Mouse (Mus musculus) liver, postnatal 0 days (tissue): ENCODE measurements around the gene Capn7.

Experiments
- CTCF ChIP-seq: sonication (generic); IDR thresholded peaks from 2 replicates; pipeline ENCODE4 v1.5.1; 2016; ENCODE audit warnings: antibody characterized with exemption, low read depth
- EP300 ChIP-seq: IDR thresholded peaks from 2 replicates; pipeline ENCODE4 v1.6.1; 2016; ENCODE audit warnings: antibody characterized with exemption, low read depth, mild to moderate bottlenecking

DNA sequence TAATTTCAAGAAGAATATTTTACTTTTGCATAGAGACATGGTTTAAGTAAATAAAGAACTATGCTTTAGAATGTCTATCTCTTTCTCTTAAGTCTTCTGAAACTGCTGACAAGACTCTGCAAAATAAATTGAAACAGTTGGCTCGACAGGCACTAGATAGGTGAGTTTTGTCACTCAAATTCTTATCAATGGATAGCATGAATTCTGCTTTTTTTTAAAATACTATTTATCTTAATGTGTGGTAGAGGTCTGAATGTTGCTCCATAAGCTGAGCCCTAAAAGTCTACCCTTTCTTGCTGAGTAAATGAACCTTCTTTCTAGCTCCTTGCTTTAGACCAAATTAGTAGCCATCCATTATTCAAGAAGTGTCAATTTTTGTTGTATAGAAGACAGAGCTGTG is 8.9 kb downstream of the Capn7 start:
- TF ChIP-seq CTCF (no peak), EP300 (peak; percentile 36; the same call in 1 of the 2 replicates)
